Mouse (Mus musculus) right cerebral cortex, postnatal 36 days (tissue): ENCODE results near the gene Gfi1b.

Experiments used
- DNase-seq, 2 experiments: peaks; one replicate each; pipeline ENCODE4 v3.0.0; 2022; ENCODE audit warnings: low spot score in 2 of 2, mixed read lengths in 1 of 2

Gfi1b gene

GRCm38 (mm10) chr2:28598692-28599568 is 22.9 kb downstream of the Gfi1b start:
- no peak for DNase-seq

DNA sequence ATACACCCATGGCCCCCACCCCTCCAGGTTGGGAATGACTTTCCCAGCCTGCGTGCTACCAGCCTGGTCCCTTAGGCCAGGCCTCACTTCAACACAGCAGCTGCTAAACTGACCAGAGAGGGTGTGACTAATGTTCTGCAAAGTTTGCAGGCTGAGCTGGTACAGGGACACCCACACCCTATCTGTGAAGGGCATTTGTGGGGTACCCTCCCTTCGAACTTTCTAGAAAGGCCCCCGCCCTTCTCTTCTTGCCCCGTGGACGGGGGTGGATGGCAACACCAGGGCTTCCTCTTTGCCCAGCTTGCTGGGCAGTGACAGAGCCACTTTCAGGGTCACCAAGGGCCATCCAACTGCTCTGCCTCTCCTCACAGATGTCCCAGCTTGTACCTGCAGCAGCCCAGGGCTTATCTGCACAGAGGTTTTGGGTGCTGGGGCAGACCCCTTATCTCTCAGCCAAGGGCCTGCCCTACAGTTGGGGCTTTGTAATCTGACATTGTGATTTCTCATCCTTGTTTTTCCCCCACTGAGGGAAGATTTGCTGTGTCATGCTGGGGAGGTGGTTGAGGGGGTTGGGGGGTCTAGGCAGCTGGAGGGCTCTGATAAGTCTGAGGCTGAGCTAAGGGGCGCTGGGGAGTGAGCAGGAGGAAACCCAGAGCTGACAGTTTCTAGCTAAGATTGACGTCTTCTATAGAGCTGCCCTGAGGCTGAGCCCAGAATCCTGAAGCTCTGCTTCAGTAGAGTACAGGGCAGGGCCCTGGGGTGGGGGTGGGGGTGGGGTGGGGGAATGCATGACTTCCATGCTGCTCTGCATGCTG is 23.8 kb downstream of the Gfi1b start:
- no peak for DNase-seq

- DNase-seq, result no peak
These were observed 24.8 kb downstream of the Gfi1b start for GRCm38 (mm10) chr2:28596998-28597397.

DNA sequence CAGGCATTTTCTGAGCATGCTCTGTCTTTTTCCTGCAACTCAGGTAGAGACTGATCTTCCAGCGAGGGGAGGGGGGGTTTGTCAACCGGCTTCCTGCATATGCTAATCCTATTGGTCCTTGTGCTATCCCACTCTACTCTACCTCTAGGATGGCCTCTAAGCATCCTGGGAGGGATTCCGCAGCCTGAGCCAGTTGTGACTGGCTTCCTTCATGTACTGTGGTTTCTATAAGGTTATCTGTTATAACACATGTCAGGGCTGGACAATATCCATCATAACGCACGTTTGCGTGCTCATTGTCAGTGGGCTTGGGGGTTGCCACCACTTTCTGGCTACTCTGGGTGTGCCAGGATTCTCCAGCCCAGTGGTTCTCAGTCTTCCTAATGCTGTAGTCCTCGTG is 25.8 kb downstream of the Gfi1b start:
- DNase-seq, result no peak

- DNase-seq, result no peak
These were observed 29.0 kb downstream of the Gfi1b start for GRCm38 (mm10) chr2:28592809-28593208.

GRCm38 (mm10) chr2:28591479-28591878 is 30.3 kb downstream of the Gfi1b start:
- no peak for DNase-seq

DNA sequence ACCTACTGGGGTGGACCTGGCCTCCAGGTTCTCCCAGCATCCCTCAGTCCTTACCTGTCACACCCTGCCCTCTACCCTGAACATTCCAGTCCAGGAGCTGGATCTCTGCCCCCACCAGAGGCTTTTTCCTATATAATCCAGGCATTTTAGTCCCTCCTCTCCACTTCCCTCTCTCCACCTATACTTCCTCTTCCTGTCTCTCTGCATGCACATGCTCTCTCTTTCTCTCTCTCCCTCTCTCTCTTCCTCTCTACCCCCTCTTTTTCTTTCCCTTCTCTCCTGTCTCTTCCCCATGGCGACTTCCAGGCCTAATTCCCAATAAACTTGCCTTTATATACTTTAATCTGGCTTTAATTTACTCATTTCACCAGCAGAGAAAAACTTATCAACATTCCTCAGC is 33.2 kb downstream of the Gfi1b start:
- no peak for DNase-seq

DNA sequence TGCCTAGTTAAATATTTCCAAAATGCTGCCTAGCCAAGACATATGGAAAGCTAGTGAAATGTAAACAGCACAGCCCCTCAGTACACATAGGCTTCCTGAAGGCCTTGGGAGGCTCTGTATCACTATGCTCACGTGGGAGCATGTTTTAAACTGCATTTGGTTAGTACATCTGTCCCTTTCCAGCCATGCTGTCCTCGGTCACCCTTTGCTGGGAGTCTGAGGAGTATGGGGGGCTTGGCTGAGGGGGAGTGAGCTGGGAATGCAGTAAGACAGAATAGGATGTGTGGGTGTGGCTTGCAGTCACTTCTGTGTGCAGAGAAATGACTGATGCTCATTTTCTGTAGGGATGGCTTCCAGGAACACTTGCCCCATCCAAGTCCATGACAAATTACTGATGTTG is 36.1 kb downstream of the Gfi1b start:
- DNase-seq, result no peak

- peak; percentile 53 to 57 for DNase-seq
These were observed 36.7 kb downstream of the Gfi1b start for GRCm38 (mm10) chr2:28585043-28585571.

DNA sequence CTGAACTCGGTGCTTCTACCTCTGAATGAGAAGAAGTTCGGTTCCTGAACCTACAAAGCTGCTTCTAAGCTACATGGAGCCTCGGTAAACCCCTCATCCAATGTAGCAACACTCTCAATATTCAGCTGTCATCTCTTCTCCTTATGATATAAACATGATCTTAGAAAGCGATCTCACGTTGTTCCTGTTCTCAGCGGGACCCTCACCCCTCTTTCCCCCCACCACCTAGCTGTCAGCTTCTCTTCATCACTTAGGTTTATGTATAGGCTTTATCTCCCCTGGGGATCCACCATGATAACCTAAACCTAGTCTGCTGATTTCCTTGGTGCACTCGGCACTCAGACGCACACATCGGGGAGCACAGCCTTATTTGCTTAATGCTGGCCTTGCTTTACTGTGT is 38.1 kb downstream of the Gfi1b start, which contains the start of gene Gtf3c5:
Gene Gtf3c5, minus strand, starts transcription at position 101 of the 400 bp plus-strand sequence.
- no peak for DNase-seq

DNA sequence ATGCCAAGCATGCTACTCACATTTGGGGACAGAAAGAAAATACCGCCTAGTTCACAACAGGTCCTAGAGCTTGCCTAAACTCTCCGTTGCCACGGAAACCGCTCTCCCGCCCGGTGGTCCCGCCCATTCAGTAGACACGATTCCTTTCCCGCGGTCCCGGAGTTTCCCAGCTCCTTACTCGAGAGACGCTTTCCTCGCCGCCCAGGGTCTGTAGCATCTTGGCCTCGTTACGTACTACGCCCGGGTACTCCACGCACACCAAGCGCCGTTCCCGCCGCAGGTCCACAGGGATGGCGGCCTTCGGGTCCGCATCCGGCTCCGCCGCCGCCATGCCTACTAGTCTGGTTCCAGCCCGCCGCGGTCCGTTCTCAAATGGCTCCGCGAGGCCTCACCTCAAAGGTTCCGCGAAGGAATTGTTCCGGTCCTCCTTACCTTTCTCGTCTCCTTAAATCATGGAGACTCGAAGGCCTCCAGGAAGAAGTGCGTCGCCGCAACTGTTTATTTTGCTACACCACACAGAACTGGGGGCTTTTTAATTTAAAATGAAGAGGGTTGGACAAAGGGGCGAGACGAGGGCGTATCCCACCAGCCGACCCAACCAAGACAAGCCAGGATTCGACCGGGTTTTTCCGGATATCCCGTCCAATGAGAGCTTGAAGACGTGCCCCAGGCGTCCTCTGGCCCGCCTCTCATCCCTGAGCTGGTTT is 39.0 kb downstream of the Gfi1b start:
- peak; percentile 79 to 81 for DNase-seq

DNA sequence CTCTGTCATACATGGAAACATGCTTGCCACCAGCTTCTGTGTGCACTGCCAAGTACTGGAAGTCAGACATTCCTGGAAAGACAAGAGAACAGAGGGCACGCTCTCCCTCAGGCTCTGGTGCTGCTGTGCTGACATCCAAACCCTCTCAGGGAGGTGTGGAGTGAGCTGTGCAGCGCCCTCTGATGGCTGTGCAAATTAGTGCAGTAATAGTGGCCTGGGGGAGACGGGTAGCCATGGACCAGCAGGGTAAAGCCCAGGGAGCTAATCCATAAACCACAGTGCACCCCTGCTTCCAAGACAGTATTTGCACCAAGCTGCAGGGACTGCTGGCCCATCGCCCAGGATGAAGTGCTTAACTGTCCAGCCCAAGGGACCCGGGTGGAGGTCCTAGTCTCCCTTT is 43.8 kb downstream of the Gfi1b start:
- DNase-seq, result no peak

GRCm38 (mm10) chr2:28576815-28577214 is 45.0 kb downstream of the Gfi1b start:
- DNase-seq, result no peak

DNA sequence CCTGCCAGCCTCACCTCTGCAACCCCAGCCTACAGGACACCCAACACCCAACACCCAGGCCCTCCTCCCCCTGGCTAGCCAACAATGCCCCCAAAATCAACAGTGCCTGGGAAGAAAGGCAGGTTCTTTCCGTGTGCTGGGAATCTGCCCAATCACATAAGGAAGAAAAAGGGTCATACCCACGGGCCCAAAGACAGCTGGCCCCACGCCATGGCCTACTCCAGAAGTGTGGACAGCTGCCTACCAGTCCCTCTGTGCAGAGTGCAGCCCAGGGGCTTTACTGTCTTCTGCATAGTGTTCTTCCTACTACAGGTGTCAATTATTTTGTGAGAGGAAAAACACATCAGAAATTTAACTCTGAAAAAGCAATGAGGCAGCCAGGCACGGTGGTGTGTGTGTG is 46.4 kb downstream of the Gfi1b start:
- DNase-seq, result no peak

DNA sequence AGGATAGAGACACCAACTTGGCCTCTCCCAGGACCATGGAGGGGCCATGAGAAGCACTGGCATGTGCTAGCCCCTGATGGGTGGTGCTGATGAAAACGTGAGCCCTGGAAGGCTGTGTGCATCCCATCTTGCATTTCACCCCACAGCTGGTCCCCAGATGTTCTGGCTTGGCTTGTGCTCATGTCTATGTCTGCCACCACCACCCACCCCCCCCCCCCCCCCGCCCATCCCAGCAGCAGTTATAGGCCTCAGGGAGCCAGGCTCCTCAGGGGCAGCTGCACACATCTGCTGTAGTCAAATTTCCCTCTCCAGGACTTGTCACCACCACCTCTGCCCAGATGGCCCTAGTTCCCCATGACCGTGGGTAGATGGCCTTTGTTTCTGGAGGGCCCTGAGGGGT is 51.9 kb downstream of the Gfi1b start:
- no peak for DNase-seq

- no peak for DNase-seq
These were observed 55.2 kb downstream of the Gfi1b start for GRCm38 (mm10) chr2:28566545-28566944.

GRCm38 (mm10) chr2:28564380-28564779 is 57.4 kb downstream of the Gfi1b start:
- DNase-seq, result no peak

DNA sequence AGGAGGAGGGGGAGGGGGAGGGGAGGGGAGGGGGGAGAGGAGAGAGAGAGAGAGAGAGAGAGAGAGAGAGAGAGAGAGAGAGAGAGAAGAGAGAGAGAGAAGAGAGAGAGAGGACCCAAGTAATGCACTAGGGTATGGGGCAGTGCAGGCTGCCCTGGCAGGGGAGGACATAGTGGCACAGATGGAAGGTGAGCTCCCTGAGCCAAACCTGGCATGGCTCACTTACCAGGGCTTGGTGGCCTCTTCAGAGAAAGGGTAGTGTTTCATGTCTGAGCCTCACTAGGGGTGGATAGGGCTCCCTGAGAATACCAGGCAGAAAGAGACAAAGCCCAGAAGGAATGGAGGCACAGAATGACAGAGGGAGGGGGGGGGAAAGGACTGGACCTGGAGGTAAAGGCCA is 58.0 kb downstream of the Gfi1b start:
- DNase-seq, result no peak

DNA sequence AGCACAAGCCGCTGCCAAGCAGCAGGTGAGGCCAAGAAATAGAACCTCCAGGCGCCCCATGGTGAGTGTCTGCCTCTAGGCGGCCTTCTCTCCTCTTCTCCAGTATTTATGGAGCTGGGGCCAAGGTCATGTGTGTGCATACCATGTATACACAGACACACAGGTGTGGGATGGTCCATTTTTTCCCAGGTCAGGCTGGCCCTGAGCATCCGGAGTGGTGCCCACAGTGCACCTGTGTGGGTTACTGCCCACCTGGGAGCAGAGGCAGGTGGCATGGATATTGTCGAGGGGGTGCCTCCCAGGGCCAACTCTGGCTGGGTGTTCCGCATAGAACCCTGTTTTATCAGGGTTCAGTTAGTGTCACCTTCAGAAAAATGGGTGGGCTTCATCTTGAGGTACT is 58.5 kb downstream of the Gfi1b start, which contains the start of gene Cel:
Gene Cel, minus strand, starts transcription at position 101 of the 400 bp plus-strand sequence.
- DNase-seq, result no peak
